Mouse (Mus musculus): Measurements from ENCODE around the gene Rasgef1b.

Rasgef1b gene

DNA sequence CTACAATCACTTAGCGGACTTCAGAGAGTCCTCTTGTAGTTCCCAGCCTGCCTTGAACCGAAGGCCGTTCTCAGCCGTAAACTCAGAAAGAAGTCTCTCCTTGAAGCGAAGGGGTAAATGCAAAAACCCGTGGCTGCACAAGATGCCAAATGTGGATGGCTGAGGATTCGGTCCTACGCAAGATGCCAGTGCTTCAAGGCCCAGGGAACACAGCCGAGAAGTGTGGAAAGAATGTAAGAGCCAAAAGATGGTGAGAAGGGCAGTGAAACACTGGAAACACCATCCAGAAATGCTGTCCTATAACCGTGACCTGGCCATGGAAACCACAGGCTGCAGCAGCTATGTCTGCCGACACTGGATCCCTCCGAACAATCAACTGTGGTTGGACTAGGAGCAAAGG, 313.2 kb downstream of the Rasgef1b start:
- no peak for ATAC-seq (ENCODE audit: insufficient number of reproducible peaks, low FRiP score, low TSS enrichment)

GRCm38 (mm10) chr5:99415049-99415448, 313.8 kb downstream of the Rasgef1b start:
- ATAC-seq (ENCODE audit: insufficient number of reproducible peaks, low FRiP score, low TSS enrichment), result no peak

DNA sequence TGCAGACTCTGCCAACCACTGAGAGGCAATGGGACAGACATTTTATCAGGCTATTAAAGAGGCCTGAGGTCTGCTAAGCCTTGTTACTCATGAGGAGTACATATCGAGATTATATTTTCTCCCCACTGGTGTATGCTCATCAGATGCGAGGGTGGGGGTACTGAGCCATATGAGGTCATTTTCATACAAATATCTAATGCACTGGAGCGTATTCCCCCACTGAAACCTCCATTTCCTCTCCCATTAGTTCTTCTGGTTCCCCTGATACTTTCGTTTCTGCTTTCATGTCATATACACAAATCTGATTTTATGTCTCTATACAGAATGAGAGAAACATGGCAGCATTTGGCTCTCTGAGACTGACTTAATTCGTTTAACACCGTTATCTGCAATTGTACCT, 314.6 kb downstream of the Rasgef1b start:
- ATAC-seq (ENCODE audit: insufficient number of reproducible peaks, low FRiP score, low TSS enrichment), result no peak

- no peak for ATAC-seq (ENCODE audit: insufficient number of reproducible peaks, low FRiP score, low TSS enrichment)
Measured at GRCm38 (mm10) chr5:99413851-99414250, 315.0 kb downstream of the Rasgef1b start.

DNA sequence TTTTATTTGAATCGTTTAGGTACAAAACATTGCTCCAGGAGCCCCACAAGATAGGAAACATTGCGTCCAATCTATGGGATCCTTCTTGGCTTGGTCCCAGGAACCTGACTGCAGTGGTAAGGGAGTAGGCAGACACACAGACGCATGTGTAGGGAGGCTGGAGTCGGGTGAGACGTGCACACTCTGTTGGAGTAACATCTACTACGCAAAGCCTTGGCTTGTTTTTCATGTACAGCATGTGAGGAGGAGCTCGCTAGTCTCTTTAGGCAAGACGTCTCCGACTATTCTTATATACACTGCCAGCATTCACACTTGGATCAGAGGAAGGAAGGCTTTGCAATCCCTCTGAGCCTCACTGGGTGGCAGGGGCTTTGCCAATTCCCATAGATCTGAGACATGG, 315.5 kb downstream of the Rasgef1b start:
- ATAC-seq (ENCODE audit: insufficient number of reproducible peaks, low FRiP score, low TSS enrichment), result no peak

- no peak for ATAC-seq (ENCODE audit: insufficient number of reproducible peaks, low FRiP score, low TSS enrichment)
Measured at GRCm38 (mm10) chr5:99404403-99405170, 324.3 kb downstream of the Rasgef1b start.

GRCm38 (mm10) chr5:99403325-99403724, 325.5 kb downstream of the Rasgef1b start:
- no peak for ATAC-seq (ENCODE audit: insufficient number of reproducible peaks, low FRiP score, low TSS enrichment)

DNA sequence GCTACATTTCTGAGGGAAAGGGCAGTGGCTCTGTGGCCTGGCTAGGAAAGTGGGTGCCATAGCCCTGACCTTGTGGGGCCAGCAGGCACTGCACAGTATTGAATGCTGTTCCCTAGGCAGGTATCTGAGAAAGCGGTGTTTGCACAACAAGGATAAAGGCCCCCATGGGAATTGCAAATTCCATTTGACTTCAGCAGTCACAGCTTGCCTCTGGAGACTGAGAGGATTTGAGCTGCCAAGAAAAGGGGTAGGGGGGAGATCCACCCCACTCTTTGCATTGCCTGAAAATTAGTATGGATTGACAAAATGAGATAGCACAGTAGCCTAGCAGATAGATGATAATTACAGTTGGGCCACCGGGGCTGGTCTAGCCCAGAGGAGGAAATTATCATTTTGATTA, 326.1 kb downstream of the Rasgef1b start:
- ATAC-seq (ENCODE audit: insufficient number of reproducible peaks, low FRiP score, low TSS enrichment), result no peak

DNA sequence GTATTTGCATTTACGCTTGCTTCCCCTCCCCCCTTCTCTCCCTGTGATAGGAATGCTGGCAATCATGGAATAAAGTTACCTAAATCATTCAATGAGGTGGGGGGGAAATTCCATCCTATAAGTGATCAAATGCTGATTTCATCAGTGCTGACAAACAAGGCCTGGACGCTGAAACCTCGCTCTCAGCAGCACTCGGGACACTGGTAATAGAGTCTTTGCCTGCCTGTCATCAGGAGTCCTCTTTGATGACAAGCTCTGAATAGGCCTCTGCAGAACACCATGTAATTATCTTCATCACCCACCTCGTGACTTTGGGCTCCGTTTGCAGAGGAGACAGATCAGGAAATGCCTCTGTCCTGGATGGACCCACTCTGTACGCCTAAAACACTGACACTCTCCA, 326.6 kb downstream of the Rasgef1b start:
- ATAC-seq (ENCODE audit: insufficient number of reproducible peaks, low FRiP score, low TSS enrichment), result no peak

DNA sequence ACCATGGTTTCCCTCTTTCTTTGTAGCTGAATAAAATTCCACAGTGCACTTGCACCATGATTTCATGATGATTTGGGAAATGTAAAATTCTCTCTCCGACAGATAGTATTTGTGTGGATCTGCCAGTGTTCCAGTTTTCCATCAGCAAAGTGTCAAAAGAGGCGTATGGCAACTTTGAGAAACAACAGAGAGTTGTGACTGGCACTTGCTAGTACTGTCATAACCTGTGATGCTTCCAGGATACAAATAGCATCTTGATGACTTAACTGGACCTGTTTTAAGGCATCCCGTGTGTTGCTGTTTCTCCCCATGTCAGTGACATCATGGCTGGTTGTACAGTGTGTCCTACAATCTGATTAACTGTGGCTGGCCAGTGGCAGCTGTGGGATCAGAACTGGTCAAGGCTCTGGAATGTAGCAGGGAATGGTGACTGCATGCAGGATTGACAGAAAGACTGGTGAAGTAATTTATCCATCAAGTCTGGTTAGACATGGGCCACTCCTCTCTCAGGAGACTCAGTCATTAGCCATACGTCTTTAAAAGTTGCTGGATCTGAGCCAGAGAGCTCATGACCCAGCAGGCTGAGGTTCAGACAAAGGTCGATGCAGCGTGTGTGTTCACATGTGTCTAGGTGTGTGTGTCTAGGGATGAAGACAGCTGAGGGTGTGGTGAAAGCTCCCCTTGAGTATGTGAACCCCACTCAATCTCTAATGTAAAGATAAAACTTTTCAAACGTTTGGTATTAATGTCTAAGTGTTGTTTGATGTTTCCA, 328.8 kb downstream of the Rasgef1b start:
- ATAC-seq (ENCODE audit: insufficient number of reproducible peaks, low FRiP score, low TSS enrichment), result no peak

GRCm38 (mm10) chr5:99398472-99399070, 330.3 kb downstream of the Rasgef1b start:
- no peak for ATAC-seq (ENCODE audit: insufficient number of reproducible peaks, low FRiP score, low TSS enrichment)

GRCm38 (mm10) chr5:99394578-99394977, 334.3 kb downstream of the Rasgef1b start:
- ATAC-seq (ENCODE audit: insufficient number of reproducible peaks, low FRiP score, low TSS enrichment), result no peak

- no peak for ATAC-seq (ENCODE audit: insufficient number of reproducible peaks, low FRiP score, low TSS enrichment)
Measured at GRCm38 (mm10) chr5:99391525-99391924, 337.3 kb downstream of the Rasgef1b start.

GRCm38 (mm10) chr5:99390776-99391175, 338.1 kb downstream of the Rasgef1b start:
- no peak for ATAC-seq (ENCODE audit: insufficient number of reproducible peaks, low FRiP score, low TSS enrichment)

DNA sequence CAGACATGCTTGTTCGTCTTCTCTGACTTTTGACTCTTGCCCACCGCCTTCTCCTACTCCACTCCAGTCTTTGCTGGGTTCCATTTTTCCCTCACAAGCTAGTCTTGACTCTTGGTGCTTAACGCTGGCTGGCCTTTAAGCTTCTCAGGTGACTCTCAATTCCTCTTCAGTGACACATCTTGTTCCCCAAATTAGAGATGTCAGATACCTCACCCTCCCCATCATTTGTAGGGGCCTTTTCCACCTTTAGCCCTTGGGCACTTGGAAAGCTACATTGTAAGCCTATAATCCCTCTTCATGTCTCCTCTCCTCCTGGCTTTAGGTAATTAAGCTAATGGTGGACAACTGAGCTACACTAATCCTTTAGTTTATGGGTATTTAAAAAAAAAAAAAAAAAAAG, 338.6 kb downstream of the Rasgef1b start:
- ATAC-seq (ENCODE audit: insufficient number of reproducible peaks, low FRiP score, low TSS enrichment), result no peak

- ATAC-seq (ENCODE audit: insufficient number of reproducible peaks, low FRiP score, low TSS enrichment), result no peak
Measured at GRCm38 (mm10) chr5:99388585-99389250, 340.1 kb downstream of the Rasgef1b start.

DNA sequence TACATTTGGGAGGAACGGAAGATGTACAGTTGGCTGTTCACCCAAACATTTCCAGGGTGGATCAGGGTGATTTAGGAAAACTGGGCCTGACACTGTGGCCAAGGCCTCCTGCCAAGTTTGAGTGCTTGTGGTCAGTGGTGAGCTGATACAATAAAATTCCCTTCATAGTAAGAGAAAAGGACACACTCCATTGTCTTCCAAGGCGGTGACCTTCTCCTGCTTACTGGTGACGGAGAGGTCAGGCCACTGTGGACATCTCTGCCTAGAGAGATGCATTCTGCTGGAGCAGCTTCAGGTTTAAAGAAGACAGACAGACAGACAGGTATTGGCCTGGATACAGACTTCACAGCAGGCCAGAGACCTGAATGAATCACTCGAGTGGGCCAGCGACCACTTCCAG, 340.7 kb downstream of the Rasgef1b start:
- no peak for ATAC-seq (ENCODE audit: insufficient number of reproducible peaks, low FRiP score, low TSS enrichment)

GRCm38 (mm10) chr5:99387185-99387981, 341.5 kb downstream of the Rasgef1b start:
- no peak for ATAC-seq (ENCODE audit: insufficient number of reproducible peaks, low FRiP score, low TSS enrichment)

DNA sequence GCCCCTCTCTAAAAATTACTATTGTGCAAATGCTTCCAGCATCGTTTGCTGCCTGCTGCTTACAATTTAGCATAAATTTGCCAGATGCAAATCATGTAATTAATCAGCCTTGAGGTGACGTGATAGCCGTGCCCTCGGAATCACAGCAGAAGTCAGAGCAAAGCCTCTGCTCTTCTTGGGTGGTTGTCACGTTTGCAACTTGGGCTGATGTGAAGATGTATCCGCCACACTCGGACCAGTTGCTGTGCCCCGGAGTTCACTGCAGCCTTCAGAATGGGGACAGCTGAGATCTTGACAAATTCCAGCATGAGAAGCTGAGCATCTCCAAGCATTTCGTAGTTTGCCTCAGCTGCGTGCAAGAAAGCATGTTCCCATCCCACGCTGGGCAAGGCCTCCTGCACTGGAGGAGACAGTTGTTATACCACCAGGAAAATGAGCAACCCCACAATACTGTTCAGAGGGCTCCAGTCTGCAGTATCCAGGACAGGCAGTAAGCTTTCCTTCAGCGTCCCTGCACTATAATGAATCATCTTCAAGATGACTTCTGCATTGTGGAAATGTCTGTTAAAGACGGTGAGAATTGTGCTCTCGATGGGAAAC, 342.5 kb downstream of the Rasgef1b start:
- ATAC-seq (ENCODE audit: insufficient number of reproducible peaks, low FRiP score, low TSS enrichment), result no peak

GRCm38 (mm10) chr5:99385737-99386136, 343.1 kb downstream of the Rasgef1b start:
- no peak for ATAC-seq (ENCODE audit: insufficient number of reproducible peaks, low FRiP score, low TSS enrichment)
